Mouse (Mus musculus) spleen, adult 10 weeks (tissue): ENCODE results near the gene Stpg4. TPM values are rescaled to one million over a fixed set of nuclear protein-coding genes. Genes with fewer than 3 reads are reported as not detected.

Source experiments
- polyA plus RNA-seq: library from polyadenylated mRNA; stranded (reverse); fragments of 350-450 nt; fragmentation: Illumina TruSeq; extraction: RNeasy Lipid Tissue Mini Kit (QIAGEN cat#74804); gene quantifications from one replicate; pipeline ENCODE4 v1.2.3, GENCODE M21; 2015; ENCODE audit warnings: low replicate concordance; ENCODE audit not compliant: insufficient read depth

The Stpg4 gene
- polyA plus RNA-seq = not detected

DNA sequence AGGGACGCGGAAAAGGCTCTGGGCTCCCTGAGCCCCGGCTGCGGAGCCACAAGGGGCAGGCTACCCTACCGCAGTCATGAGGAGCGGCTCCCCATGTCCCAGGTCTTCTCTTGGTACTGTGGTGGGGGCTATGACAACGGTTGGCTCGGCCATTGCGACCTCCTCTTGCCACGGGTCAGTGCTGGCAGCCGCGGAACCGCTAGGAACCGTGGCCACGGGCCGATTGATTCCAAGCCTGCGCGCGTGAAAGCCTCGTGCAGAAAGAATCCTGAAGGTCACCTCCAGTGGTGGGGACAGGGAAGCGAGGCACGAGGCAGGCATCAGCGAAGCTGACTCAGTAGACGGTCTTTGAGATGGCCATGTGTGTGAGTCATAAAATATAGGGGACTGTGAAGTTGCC lies at the start of gene Stpg4:
Stpg4 (minus strand) TSS at position 231 of the 400 bp plus-strand sequence.

DNA sequence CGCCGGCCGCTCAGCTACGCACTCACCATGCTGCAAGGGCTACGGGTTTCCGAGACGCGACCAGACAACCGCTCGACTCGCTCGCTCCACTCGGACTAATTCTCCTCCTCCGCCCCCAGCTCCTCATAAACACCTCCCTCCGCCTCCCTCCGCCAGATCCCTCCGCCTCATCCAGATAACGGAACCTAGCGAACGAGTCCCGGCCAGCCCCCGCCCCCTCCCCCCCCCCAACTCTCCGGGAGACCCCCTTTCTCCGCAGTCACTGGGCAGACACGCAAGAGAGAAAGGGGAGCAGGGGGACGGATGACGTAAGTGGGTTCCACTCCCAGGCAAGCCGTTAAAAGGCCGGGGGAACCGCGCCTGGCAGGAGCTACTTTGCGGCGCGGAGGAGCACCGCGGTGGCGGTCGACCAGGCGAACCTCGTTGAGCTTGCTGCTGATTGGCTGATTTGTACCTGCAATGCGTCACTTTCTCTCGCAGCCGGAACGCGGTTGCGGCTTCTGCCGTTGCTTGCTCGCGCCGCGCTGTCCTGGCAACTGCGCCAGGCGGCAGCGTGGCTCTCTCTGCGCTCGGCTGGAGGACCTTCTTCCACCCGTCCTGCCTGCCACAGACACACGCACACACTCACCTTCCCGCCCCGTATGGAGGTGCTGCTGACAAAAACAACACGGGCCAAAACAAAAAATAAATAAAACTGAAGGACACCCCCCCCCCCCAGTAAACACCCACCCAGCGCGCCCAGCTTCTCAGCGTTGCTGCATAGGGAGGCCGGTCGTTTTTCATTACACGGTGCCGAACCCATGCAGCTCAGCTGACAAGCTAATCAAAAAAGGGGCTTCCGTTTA lies 19.4 kb upstream of the Stpg4 start, which contains the start of gene Calm2:
Calm2 (minus strand) TSS at position 169 of the 845 bp plus-strand sequence.

Other genes starting within 250 kb of the Stpg4 start
- 71.1 TPM for gene Mcfd2, start 161.8 kb downstream of the Stpg4 start, polyA plus RNA-seq
- gene Ttc7, start 144.9 kb downstream of the Stpg4 start, polyA plus RNA-seq = 47.3 TPM
- gene Calm2, start 19.2 kb upstream of the Stpg4 start, polyA plus RNA-seq = 551 TPM
- gene Epcam, start 208.2 kb upstream of the Stpg4 start, polyA plus RNA-seq = 6.5 TPM
- 34.3 TPM for gene Msh2, start 244.6 kb upstream of the Stpg4 start, polyA plus RNA-seq